Comparison of ENCODE assay signal across 25 mouse cellular contexts in genomic region chr4:149131789-149132565, GRCm38 (mm10). TPM values are rescaled to one million over a fixed set of nuclear protein-coding genes. Genes with fewer than 3 reads are reported as not detected.
DNase-seq lines count a peak whose midpoint lies in the region; ATAC-seq and TF ChIP-seq lines count a peak whose summit lies in the region.
"Had no signal": no experiment of that assay in that cellular context is flagged by ENCODE, and none has a peak within 500 bp of the region (broad histone marks: within the 10 kb centered on the region; RNA-seq: fewer than 3 reads in every experiment).

No protein-coding gene starts in this region.

- TF ChIP-seq CTCF in lung, embryonic 14.5 days (IDR thresholded peaks at IDR 0.05; ENCODE audit: low read depth): no peak

- no peaks in the 10 kb centered on the region for H3K9me3 ChIP-seq in lung, embryonic 14.5 days (ENCODE audit: low read depth, low read length)
- H3K9me3 ChIP-seq in embryonic facial prominence, embryonic 14.5 days (ENCODE audit: control insufficient read depth, low read length): no peaks in the 10 kb centered on the region
- H3K9me3 ChIP-seq: hindbrain, embryonic 13.5 days; intestine, embryonic 15.5 days; neural tube, embryonic 15.5 days had no signal

- 59% methylated on average over 21 of the region's 21 CpGs for WGBS in lung, embryonic 14.5 days
- 80% methylated on average over 21 of the region's 21 CpGs for WGBS in embryonic facial prominence, embryonic 14.5 days

- H3K4me2 ChIP-seq in lung, embryonic 14.5 days: 0 out of 2 replicates have a peak overlapping the region, but pooled peaks have one; percentile 7
- H3K4me2 ChIP-seq in embryonic facial prominence, embryonic 14.5 days (ENCODE audit: low read depth, low read length): no peak overlapping the region
- H3K4me2 ChIP-seq: hindbrain, embryonic 13.5 days; intestine, embryonic 15.5 days; midbrain, embryonic 11.5 days; neural tube, embryonic 15.5 days had no signal

- no peaks in the 10 kb centered on the region for H3K27me3 ChIP-seq in lung, embryonic 14.5 days (ENCODE audit: insufficient read depth, low read length)
- no peaks in the 10 kb centered on the region for H3K27me3 ChIP-seq in embryonic facial prominence, embryonic 14.5 days (replicated peaks; ENCODE audit: control insufficient read depth, insufficient read depth, low read length)
- H3K27me3 ChIP-seq: hindbrain, embryonic 13.5 days; intestine, embryonic 15.5 days; neural tube, embryonic 15.5 days had no signal

- DNase-seq in lung, embryonic 14.5 days: no peak
- DNase-seq in lung, postnatal 14 days: no peak
- DNase-seq in embryonic facial prominence, embryonic 14.5 days (ENCODE audit: low spot score): peak; percentile 14
- DNase-seq in lung, postnatal 25 days (ENCODE audit: low spot score): peak; percentile 17
- DNase-seq in spleen, postnatal 4 days (ENCODE audit: low spot score in 2 of 2): peak; percentile 59 to 75
- no peak for DNase-seq in cerebellum, adult 9-10 months
- no peak for DNase-seq in kidney, adult 8-10 months
- no peak for DNase-seq in kidney, adult 9 months
- DNase-seq: cerebellum, postnatal 14 days; forebrain, postnatal 0 days; heart, adult 2 months; retina, postnatal 1 day; thymus, postnatal 25 days had no signal

- H3K4me1 ChIP-seq in lung, embryonic 14.5 days (ENCODE audit: insufficient read depth): no peaks in the 10 kb centered on the region
- H3K4me1 ChIP-seq in embryonic facial prominence, embryonic 14.5 days (ENCODE audit: control insufficient read depth, insufficient read depth, low read length): no peaks in the 10 kb centered on the region

- no peak for ATAC-seq in lung, embryonic 14.5 days (ENCODE audit: insufficient read depth)
- no peak for ATAC-seq in embryonic facial prominence, embryonic 14.5 days (ENCODE audit: low read depth)
- ATAC-seq: forebrain, postnatal 0 days; intestine, embryonic 15.5 days had no signal

- no peak overlapping the region for H3K27ac ChIP-seq in lung, embryonic 14.5 days (ENCODE audit: low read depth)
- H3K27ac ChIP-seq in embryonic facial prominence, embryonic 14.5 days (replicated peaks; ENCODE audit: low read depth, low read length): no peak overlapping the region
- H3K27ac ChIP-seq: heart, adult 2 months; hindbrain, embryonic 13.5 days; intestine, embryonic 15.5 days; kidney, postnatal 0 days; layer of hippocampus, adult 2 months; left cerebral cortex, adult 2 months; neural tube, embryonic 15.5 days had no signal

- peaks cover 40% of the 10 kb centered on the region; the same call in 1 of the 2 replicates for H3K36me3 ChIP-seq in lung, embryonic 14.5 days (ENCODE audit: insufficient read depth)
- H3K36me3 ChIP-seq in embryonic facial prominence, embryonic 14.5 days (ENCODE audit: control insufficient read depth, insufficient read depth, low read length): peaks cover 39% of the 10 kb centered on the region

- H3K4me3 ChIP-seq in lung, embryonic 14.5 days (ENCODE audit: low read depth, low read length): no peak overlapping the region
- H3K4me3 ChIP-seq in embryonic facial prominence, embryonic 14.5 days (ENCODE audit: low read depth, low read length): no peak overlapping the region
- H3K4me3 ChIP-seq: heart, adult 2 months; hindbrain, embryonic 13.5 days; intestine, embryonic 15.5 days; layer of hippocampus, adult 2 months; left cerebral cortex, adult 2 months; myocyte; neural tube, embryonic 15.5 days had no signal

- no peak overlapping the region for H3K9ac ChIP-seq in lung, embryonic 14.5 days
- no peak overlapping the region for H3K9ac ChIP-seq in embryonic facial prominence, embryonic 14.5 days (ENCODE audit: low read depth, low read length)
- H3K9ac ChIP-seq: forebrain, postnatal 0 days; intestine, embryonic 15.5 days; neural tube, embryonic 15.5 days had no signal

RNA-seq across cellular contexts. Expression of gene Cort, which starts 5.4 kb away (rescaled TPM):
- not detected in 2 replicates for polyA plus RNA-seq in lung, embryonic 14.5 days (2014; fragmentation: Nextera tagmentation; extraction: Ambion mirVana)
- 0.53 and 0.76 TPM in 2 replicates for polyA plus RNA-seq in embryonic facial prominence, embryonic 14.5 days (2014; fragmentation: Nextera tagmentation; extraction: Ambion mirVana)
- polyA plus RNA-seq: heart, adult 2 months; heart, postnatal 0 days; intestine, embryonic 15.5 days; limb, embryonic 11.5 days; lung, embryonic 16.5 days; myocyte; neural tube, embryonic 15.5 days; testis, adult 2 months had no signal

RNA-seq across cellular contexts. Expression of gene Cenps, which starts 5.5 kb away (rescaled TPM):
- polyA plus RNA-seq in lung, embryonic 14.5 days (2014; fragmentation: Nextera tagmentation; extraction: Ambion mirVana): 42.7 and 44.3 TPM in 2 replicates
- polyA plus RNA-seq in embryonic facial prominence, embryonic 14.5 days (2014; fragmentation: Nextera tagmentation; extraction: Ambion mirVana): 25.6 and 27.2 TPM in 2 replicates

RNA-seq across cellular contexts. Expression of gene Dffa, which starts 28.0 kb away (rescaled TPM):
- 26.3 and 29.7 TPM in 2 replicates for polyA plus RNA-seq in lung, embryonic 14.5 days (2014; fragmentation: Nextera tagmentation; extraction: Ambion mirVana)
- 22.9 and 24.3 TPM in 2 replicates for polyA plus RNA-seq in embryonic facial prominence, embryonic 14.5 days (2014; fragmentation: Nextera tagmentation; extraction: Ambion mirVana)

RNA-seq across cellular contexts. Expression of gene Pex14, which starts 32.3 kb away (rescaled TPM):
- polyA plus RNA-seq in lung, embryonic 14.5 days (2014; fragmentation: Nextera tagmentation; extraction: Ambion mirVana): 39.6 and 43.7 TPM in 2 replicates
- 38.1 and 41.4 TPM in 2 replicates for polyA plus RNA-seq in embryonic facial prominence, embryonic 14.5 days (2014; fragmentation: Nextera tagmentation; extraction: Ambion mirVana)

RNA-seq across cellular contexts. Expression of gene Pgd, which starts 34.6 kb away (rescaled TPM):
- polyA plus RNA-seq in lung, embryonic 14.5 days (2014; fragmentation: Nextera tagmentation; extraction: Ambion mirVana): 45.7 and 47.0 TPM in 2 replicates
- polyA plus RNA-seq in embryonic facial prominence, embryonic 14.5 days (2014; fragmentation: Nextera tagmentation; extraction: Ambion mirVana): 43.3 and 43.7 TPM in 2 replicates

Comparison
In these comparisons a context has a peak if more than half of its experiments do, and no peak if none do; other contexts are left out.
1. DNase-seq: peak in embryonic facial prominence, embryonic 14.5 days (single experiment), lung, postnatal 25 days (single experiment) and spleen, postnatal 4 days (2 of 2); none in lung, embryonic 14.5 days (single experiment), lung, postnatal 14 days (single experiment), cerebellum, adult 9-10 months (single experiment), kidney, adult 8-10 months (0 of 2) and kidney, adult 9 months (single experiment).